Mouse (Mus musculus): Measurements from ENCODE around the gene Cacna2d4. TPM values are rescaled to one million over a fixed set of nuclear protein-coding genes. Genes with fewer than 3 reads are reported as not detected.

The Cacna2d4 gene
- polyA plus RNA-seq, 1 experiment from 2014 or later = not detected

DNA sequence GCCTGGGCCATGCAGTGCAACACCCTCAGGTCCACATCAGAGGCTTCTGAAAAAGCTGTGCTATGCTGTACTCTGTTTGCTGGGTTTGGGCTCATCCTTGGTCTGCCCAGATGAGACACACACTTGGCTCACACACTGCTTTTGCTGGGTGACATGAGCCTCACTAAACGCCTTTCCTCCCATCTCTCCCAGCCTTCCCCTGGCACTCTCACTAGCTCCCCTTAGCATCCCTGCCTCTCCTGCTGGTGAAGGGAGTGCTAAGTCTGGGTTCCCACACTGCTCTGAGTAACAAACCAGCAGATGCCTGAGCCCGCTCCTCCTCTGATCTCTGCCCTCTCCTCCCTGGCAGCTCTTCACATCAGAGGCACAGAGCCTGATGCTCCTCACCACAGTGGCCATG lies 40.4 kb downstream of the Cacna2d4 start:
- DNase-seq (ENCODE audit: low spot score) = no peak
- peaks cover 13% of the 10 kb centered on the region for H3K4me1 ChIP-seq
- H3K27me3 ChIP-seq (ENCODE audit: insufficient read depth, poor library complexity, severe bottlenecking) = peaks cover 2% of the 10 kb centered on the region; the same call in 1 of the 2 replicates
- no peaks in the 10 kb centered on the region for H3K9me3 ChIP-seq
- H3K27ac ChIP-seq = no peak overlapping the region
- no peak overlapping the region for H3K4me3 ChIP-seq
- H3K36me3 ChIP-seq = no peaks in the 10 kb centered on the region
- WGBS = 81% methylated on average over 2 of the region's 2 CpGs

DNA sequence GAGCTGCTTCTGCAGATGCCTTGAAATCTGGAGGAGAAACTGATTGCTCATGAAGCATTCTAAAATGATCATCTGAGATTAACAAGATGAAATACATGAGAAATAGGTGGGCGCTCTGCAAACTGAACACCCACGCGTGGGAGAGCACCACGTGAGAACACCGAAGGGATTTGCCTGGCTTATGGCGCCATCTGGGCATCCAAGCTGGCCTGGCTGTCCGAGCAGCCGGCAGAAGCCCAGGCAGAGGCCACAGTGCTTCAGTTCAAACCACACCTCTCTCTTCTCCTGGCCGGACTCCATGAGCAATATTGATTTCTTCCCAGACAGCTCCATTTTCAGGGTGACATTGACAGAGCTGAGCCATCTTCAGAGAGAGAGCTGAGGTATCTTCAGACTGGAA lies 44.4 kb downstream of the Cacna2d4 start:
- 75% methylated on average over 9 of the region's 9 CpGs for WGBS
- no peak overlapping the region for H3K27ac ChIP-seq
- no peak for DNase-seq (ENCODE audit: low spot score)
- H3K4me3 ChIP-seq = no peak overlapping the region
- H3K4me1 ChIP-seq = peaks cover 13% of the 10 kb centered on the region
- H3K9me3 ChIP-seq = no peaks in the 10 kb centered on the region
- no peaks in the 10 kb centered on the region for H3K36me3 ChIP-seq
- H3K27me3 ChIP-seq (ENCODE audit: insufficient read depth, poor library complexity, severe bottlenecking) = 0 out of 2 replicates have a peak, but pooled peaks cover 6% of the 10 kb centered on the region

DNA sequence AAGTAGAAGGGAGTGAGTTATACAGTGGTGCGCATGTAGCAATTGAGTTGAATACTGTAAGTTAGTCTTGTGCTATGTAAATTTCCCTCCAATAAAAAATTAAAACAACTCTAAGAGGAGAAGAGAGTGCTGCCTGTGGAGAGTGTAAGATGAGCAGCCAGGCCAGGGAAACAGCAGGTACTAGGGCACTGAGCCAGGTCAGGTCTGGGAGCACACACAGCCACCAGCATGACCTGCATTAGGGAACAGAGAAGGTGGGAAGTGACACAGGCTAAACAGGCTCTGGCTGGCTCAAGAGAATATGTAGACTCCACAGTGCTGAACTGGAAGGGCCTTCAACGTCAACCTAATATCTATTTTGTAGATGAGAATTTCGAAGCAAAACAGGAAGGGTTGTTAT lies 65.0 kb downstream of the Cacna2d4 start:
- WGBS = 78% methylated on average over 3 of the region's 3 CpGs
- Histone ChIP-seq H3K4me1 (no peaks in the 10 kb centered on the region), H3K27me3 (ENCODE audit: insufficient read depth, poor library complexity, severe bottlenecking) (peaks cover 10% of the 10 kb centered on the region; the same call in 1 of the 2 replicates), H3K36me3 (no peaks in the 10 kb centered on the region), H3K4me3 (no peak overlapping the region), H3K27ac (no peak overlapping the region), H3K9me3 (no peaks in the 10 kb centered on the region)
- DNase-seq (ENCODE audit: low spot score) = no peak

DNA sequence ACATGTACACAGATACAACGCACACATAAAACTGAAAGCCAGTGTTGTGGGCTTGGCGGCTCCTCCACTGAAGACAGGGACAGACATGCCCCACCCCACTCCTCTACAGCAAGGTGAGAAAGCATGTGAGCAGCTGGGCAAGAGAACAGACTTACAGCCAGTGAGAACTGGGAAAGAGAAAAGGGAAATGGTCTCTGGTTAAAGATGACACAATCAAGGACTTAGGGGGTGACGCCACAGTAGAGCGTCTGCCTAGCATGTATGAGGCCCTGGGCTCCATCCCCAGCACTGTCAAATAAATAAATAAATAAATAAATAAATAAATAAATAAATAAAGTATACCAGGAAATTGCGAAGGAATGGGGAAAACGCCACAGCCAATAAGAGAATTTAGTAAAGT lies 67.0 kb downstream of the Cacna2d4 start:
- no peak for DNase-seq (ENCODE audit: low spot score)
- no peaks in the 10 kb centered on the region for H3K9me3 ChIP-seq
- no peaks in the 10 kb centered on the region for H3K4me1 ChIP-seq
- H3K27me3 ChIP-seq (ENCODE audit: insufficient read depth, poor library complexity, severe bottlenecking) = peaks cover 20% of the 10 kb centered on the region
- 84% methylated on average over 6 of the region's 6 CpGs for WGBS
- H3K36me3 ChIP-seq = no peaks in the 10 kb centered on the region
- no peak overlapping the region for H3K4me3 ChIP-seq
- no peak overlapping the region for H3K27ac ChIP-seq

DNA sequence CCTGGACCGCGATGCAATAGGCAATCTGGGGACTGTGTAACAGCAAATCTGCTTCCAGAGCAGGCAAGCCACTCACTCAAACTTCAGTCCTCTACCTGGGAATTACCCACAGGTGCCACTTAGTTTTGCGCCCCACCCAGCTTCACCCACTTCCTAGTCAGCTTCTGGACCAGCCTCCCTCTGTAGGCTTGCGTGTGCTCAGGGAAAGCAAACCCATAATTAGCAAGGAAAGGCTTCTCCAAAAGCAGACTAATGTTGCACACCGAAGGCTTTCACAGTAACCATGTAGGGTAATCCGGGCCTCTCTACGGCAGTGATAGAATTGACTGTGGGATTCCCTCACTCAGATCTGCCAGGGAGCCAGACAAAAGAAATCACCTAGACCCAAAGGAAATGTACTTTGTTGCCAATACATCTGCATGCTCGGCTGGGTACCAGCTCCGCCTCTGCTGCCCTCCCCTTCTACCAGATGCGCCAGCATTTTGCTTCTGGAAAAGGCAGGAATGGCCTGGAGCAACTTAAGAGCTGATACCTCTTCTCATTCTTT lies 71.6 kb downstream of the Cacna2d4 start:
- no peak for DNase-seq (ENCODE audit: low spot score)
- H3K4me1 ChIP-seq = no peaks in the 10 kb centered on the region
- WGBS = 63% methylated on average over 10 of the region's 10 CpGs
- H3K9me3 ChIP-seq = no peaks in the 10 kb centered on the region
- H3K36me3 ChIP-seq = no peaks in the 10 kb centered on the region
- H3K4me3 ChIP-seq = no peak overlapping the region
- H3K27me3 ChIP-seq (ENCODE audit: insufficient read depth, poor library complexity, severe bottlenecking) = peaks cover 36% of the 10 kb centered on the region
- no peak overlapping the region for H3K27ac ChIP-seq

DNA sequence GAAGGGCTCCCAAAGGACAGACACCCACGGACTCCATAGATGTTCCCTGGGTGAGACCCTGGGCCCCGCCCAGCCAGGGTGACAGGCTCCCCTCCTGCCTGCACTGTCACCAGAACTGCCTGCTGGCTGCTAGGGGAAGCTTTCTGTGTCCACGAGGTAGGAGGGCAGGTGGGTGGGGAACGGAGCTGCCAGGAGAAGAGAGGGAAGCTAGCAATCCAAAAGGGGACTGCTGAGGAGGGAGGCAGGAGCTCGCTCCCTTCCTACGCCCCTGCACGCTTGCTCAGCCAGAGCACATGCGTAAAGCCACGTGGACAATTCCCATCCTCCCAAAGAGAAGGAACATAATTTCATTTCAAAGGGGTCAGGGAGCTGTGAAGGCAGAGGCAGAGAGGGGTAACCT lies 73.8 kb downstream of the Cacna2d4 start:
- no peak for DNase-seq (ENCODE audit: low spot score)
- Histone ChIP-seq H3K4me1 (no peaks in the 10 kb centered on the region), H3K27me3 (ENCODE audit: insufficient read depth, poor library complexity, severe bottlenecking) (peaks cover 38% of the 10 kb centered on the region), H3K4me3 (no peak overlapping the region), H3K9me3 (no peaks in the 10 kb centered on the region), H3K36me3 (no peaks in the 10 kb centered on the region), H3K27ac (no peak overlapping the region)
- WGBS = 55% methylated on average over 9 of the region's 9 CpGs

DNA sequence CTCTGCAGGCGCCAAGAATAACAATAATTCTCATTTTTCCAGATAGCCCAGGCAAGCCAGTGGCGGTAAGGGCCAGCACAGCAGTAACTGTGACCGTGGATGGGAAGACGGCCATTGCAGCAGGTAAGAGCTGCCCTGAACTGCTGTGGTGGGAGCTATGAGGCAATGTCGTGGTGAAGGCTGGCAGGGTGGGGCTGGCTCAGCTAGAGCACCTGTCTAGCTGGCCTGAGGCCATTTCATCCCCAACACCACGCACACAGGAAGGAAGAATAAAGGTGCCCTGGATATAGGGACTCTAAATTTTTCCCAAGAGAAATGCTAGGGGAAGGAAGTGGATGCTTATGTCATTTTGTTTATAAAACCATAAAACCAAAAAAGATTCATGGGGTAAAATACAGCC lies 76.1 kb downstream of the Cacna2d4 start:
- Histone ChIP-seq H3K27me3 (ENCODE audit: insufficient read depth, poor library complexity, severe bottlenecking) (peaks cover 37% of the 10 kb centered on the region), H3K9me3 (no peaks in the 10 kb centered on the region), H3K4me1 (peaks cover 6% of the 10 kb centered on the region; the same call in 1 of the 2 replicates), H3K27ac (no peak overlapping the region), H3K36me3 (no peaks in the 10 kb centered on the region), H3K4me3 (no peak overlapping the region)
- WGBS = 77% methylated on average over 6 of the region's 6 CpGs
- no peak for DNase-seq (ENCODE audit: low spot score)

DNA sequence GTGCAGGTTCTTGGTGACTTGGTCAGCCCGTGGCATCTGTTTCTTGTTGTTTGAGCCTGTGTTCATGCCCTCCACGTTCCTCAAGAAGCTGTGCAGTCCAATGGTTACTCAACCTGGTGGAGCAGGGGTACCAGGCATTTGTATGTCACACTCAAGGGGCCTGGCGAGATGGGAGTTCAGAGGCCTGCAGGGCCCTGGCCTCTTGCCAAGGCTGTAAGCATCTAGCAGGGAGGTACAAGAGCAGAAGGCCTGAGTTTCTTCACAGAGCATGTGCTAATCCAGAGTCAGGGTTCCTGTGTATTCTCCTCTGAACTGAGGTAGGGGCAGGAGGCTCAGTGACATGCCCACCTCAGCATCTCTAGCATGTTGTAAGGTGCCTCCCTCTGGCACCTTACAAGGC lies 76.8 kb downstream of the Cacna2d4 start:
- Histone ChIP-seq H3K4me3 (no peak overlapping the region), H3K27ac (no peak overlapping the region), H3K36me3 (no peaks in the 10 kb centered on the region), H3K4me1 (peaks cover 6% of the 10 kb centered on the region; the same call in 1 of the 2 replicates), H3K9me3 (no peaks in the 10 kb centered on the region), H3K27me3 (ENCODE audit: insufficient read depth, poor library complexity, severe bottlenecking) (peaks cover 32% of the 10 kb centered on the region)
- DNase-seq (ENCODE audit: low spot score) = no peak
- WGBS = 65% methylated on average over 3 of the region's 3 CpGs

DNA sequence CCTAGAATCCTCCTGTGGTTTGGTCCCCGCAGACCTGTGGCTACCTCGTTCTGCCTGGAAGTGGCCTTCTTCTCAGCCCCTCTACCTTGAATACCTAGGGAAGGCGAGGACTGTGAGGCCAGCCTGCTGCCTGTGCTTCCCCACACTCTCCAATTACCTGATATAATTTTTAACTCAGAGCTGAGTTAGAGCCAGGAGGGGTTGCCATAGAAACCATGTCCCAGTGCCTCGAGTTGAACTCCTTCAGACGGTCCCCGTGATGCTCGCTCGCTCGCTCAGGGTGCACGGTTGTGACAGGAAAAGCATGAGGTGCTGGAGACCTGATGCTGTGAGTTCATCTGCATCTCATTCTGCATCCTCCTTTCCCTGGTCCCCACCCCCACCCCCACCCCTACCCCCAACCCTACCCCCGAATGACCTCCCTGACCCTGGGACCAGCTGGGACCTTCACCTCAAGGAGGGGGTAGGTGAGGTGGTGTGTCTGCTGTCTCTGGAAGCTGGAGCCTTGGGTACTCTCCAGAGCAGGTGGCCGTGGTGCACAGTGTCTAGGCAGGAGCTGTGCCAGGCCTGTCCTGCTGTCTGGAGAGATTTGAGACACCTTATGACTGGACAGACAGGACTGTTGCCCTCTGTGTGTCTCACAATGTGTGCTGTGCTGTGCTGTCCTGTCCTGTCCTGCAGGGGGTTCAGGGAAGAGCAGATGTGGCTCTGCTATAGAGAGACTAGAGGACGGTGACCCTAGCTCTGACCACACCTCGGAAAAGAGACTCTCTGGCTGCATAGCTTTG lies 77.5 kb downstream of the Cacna2d4 start:
- Histone ChIP-seq H3K36me3 (no peaks in the 10 kb centered on the region), H3K27me3 (ENCODE audit: insufficient read depth, poor library complexity, severe bottlenecking) (peaks cover 32% of the 10 kb centered on the region), H3K9me3 (no peaks in the 10 kb centered on the region), H3K4me1 (peaks cover 6% of the 10 kb centered on the region; the same call in 1 of the 2 replicates), H3K4me3 (no peak overlapping the region), H3K27ac (no peak overlapping the region)
- 48% methylated on average over 14 of the region's 14 CpGs for WGBS
- DNase-seq (ENCODE audit: low spot score) = no peak

DNA sequence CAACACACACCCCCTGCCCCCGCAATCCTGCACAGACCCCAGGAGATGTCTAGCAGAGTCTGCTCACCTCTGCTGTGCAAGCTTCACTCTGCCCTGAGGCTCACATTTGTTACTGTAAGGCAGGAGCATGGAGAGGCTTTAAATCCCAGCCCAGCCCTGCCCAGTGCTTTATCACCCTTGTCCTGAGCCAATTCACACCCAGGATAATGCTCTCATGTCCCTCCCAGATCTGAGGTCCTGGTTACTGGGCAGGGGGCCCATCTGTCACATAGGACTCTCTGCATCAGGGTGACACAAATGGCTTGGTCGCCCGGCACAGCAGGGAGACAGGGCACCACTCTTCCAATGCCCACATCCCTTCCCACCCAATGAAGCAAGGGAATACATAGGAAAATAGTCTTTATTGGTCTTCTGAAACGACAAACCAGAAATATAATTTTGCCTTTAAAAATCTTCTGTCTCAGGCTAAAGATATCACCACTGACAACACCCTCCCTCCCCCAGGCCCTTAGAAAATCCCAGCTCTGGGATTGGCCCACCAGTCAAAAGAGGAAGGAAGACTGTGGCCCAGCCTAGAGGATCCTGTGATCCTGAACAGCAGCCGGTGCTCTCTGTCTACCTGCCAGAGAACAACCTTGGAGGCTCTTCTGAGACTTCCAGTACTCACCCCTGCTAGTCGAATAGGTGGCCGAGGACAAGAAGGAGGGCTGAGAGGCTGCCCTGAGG lies 78.6 kb downstream of the Cacna2d4 start:
- Histone ChIP-seq H3K9me3 (no peaks in the 10 kb centered on the region), H3K4me3 (no peak overlapping the region), H3K27me3 (ENCODE audit: insufficient read depth, poor library complexity, severe bottlenecking) (peaks cover 22% of the 10 kb centered on the region), H3K36me3 (no peaks in the 10 kb centered on the region), H3K27ac (no peak overlapping the region), H3K4me1 (peaks cover 6% of the 10 kb centered on the region; the same call in 1 of the 2 replicates)
- DNase-seq (ENCODE audit: low spot score) = no peak
- 29% methylated on average over 7 of the region's 7 CpGs for WGBS

DNA sequence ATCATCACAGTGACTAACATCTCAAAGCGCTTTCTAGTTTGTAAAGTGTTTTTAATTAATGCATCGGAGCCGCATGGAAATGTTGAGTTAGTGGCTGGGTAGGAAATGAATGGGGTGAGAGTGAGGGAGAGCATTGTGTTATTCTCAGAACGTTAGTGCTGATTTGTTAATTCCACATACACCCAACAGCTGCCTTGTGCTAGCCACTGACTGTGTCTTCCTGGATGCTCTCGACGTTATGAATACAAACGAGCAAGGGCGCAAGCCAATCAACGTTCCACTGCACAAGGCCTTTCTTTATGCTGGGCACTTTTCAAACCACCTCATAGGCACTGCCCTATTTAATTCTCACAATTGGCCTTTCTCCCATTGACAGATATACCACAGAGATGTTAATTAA lies 82.4 kb downstream of the Cacna2d4 start:
- Histone ChIP-seq H3K27ac (no peak overlapping the region), H3K4me1 (peaks cover 6% of the 10 kb centered on the region; the same call in 1 of the 2 replicates), H3K4me3 (no peak overlapping the region), H3K27me3 (ENCODE audit: insufficient read depth, poor library complexity, severe bottlenecking) (peaks cover 46% of the 10 kb centered on the region), H3K36me3 (no peaks in the 10 kb centered on the region), H3K9me3 (no peaks in the 10 kb centered on the region)
- DNase-seq (ENCODE audit: low spot score) = no peak
- WGBS = 82% methylated on average over 9 of the region's 9 CpGs

DNA sequence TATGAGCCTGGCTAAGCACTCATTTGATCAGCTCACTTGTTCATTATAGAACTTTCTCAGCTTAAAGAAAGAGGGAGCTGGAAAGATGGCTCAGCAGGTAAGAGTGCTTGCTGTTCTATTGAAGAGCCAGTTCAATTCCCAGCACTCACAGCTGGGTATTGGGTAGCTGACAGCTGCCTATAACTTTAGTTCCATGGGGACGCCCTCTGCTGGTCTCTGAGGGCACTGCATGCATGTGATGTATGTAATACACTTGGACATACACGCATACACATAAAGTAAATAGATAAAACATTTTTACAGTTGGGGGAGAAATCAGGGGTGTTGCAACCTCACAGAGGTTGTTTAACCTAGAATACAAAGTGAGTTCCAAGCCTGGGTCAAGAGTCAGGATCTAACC lies 83.0 kb downstream of the Cacna2d4 start:
- Histone ChIP-seq H3K9me3 (no peaks in the 10 kb centered on the region), H3K27ac (no peak overlapping the region), H3K4me3 (no peak overlapping the region), H3K27me3 (ENCODE audit: insufficient read depth, poor library complexity, severe bottlenecking) (peaks cover 49% of the 10 kb centered on the region), H3K4me1 (peaks cover 6% of the 10 kb centered on the region; the same call in 1 of the 2 replicates), H3K36me3 (no peaks in the 10 kb centered on the region)
- 87% methylated on average over 2 of the region's 2 CpGs for WGBS
- no peak for DNase-seq (ENCODE audit: low spot score)

DNA sequence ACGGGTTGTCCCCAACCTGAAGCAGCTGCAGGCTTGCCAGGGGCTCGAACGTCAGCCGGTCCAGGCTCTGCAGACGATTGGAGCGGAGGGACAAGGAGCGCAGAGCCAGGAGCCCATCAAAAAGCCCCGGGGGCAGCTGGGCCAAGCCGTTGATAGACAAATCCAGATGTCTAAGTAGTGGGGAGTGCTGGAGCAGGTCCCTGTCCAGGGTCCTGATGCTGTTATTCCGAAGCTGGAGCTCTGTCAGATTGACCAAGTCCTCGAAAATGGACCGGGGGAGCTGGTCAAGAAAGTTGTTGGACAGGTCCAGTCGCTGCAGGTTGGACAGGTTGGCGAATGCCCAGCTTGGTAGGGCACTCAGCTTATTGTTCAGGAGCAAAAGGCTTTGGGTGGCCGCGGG lies 84.2 kb downstream of the Cacna2d4 start:
- no peaks in the 10 kb centered on the region for H3K36me3 ChIP-seq
- H3K9me3 ChIP-seq = no peaks in the 10 kb centered on the region
- peaks cover 49% of the 10 kb centered on the region for H3K27me3 ChIP-seq (ENCODE audit: insufficient read depth, poor library complexity, severe bottlenecking)
- H3K27ac ChIP-seq = no peak overlapping the region
- peaks cover 6% of the 10 kb centered on the region; the same call in 1 of the 2 replicates for H3K4me1 ChIP-seq
- WGBS = 32% methylated on average over 16 of the region's 16 CpGs
- no peak overlapping the region for H3K4me3 ChIP-seq
- no peak for DNase-seq (ENCODE audit: low spot score)
